18 mouse cellular contexts compared by ENCODE assay signal in the genomic region with DNA sequence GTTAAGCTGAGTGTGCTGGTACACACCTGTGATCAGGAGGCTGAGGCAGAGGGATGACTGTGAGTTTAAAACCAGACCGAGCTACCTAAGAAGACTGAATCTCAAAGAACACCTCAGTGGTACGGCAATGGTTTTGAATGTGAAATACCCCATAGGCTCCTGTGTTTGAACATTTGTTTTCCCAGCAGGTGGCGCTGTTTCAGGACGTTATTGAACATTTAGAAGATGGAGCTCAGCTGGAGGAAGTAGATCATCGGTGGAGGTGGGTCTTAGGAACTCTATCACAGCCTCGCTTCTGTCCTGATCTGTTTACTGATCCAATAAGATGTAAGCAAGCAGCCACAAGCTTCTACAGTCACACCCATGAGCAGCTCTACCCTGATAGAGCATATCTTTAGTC. TPM values are rescaled to one million over a fixed set of nuclear protein-coding genes. Genes with fewer than 3 reads are reported as not detected.
DNase-seq lines count a peak whose midpoint lies in the region; ATAC-seq and TF ChIP-seq lines count a peak whose summit lies in the region.
"Had no signal": no experiment of that assay in that cellular context is flagged by ENCODE, and none has a peak within 500 bp of the region (broad histone marks: within the 10 kb centered on the region; RNA-seq: fewer than 3 reads in every experiment).

No protein-coding gene starts in this region.

- ATAC-seq in hindbrain, postnatal 0 days = no peak
- no peak for ATAC-seq in hindbrain, embryonic 16.5 days
- no peak for ATAC-seq in Patski
- ATAC-seq in inflammation-experienced regulatory T-cells, adult 6 months = no peak
- ATAC-seq: intestine, embryonic 15.5 days had no signal

- H3K36me3 ChIP-seq in hindbrain, postnatal 0 days (ENCODE audit: insufficient read depth, low read length) = no peaks in the 10 kb centered on the region
- H3K36me3 ChIP-seq in hindbrain, embryonic 16.5 days (ENCODE audit: control insufficient read depth, insufficient read depth, low read length) = no peaks in the 10 kb centered on the region
- H3K36me3 ChIP-seq: embryonic facial prominence, embryonic 15.5 days; forebrain, embryonic 12.5 days; intestine, embryonic 15.5 days; limb, embryonic 10.5 days had no signal

- H3K4me3 ChIP-seq in hindbrain, postnatal 0 days (ENCODE audit: low read length) = no peak overlapping the region
- no peak overlapping the region for H3K4me3 ChIP-seq in hindbrain, embryonic 16.5 days (ENCODE audit: low read length)
- H3K4me3 ChIP-seq: embryonic facial prominence, embryonic 15.5 days; forebrain, embryonic 12.5 days; intestine, embryonic 15.5 days; limb, embryonic 10.5 days; megakaryocyte, embryonic 14.5 days had no signal

- CTCF ChIA-PET in Patski (lab: Charles Lee) = interaction anchor here (1.3 kb wide), 1 partner anchor 9 kb away, joined by 4 read pairs; no protein-coding TSS in a partner anchor

- H3K9me3 ChIP-seq in hindbrain, postnatal 0 days (ENCODE audit: low read length) = 0 out of 2 replicates have a peak, but pooled peaks cover 2% of the 10 kb centered on the region
- no peaks in the 10 kb centered on the region for H3K9me3 ChIP-seq in hindbrain, embryonic 16.5 days (ENCODE audit: control insufficient read depth, low read length)
- H3K9me3 ChIP-seq: embryonic facial prominence, embryonic 15.5 days; forebrain, embryonic 12.5 days; intestine, embryonic 15.5 days; limb, embryonic 10.5 days had no signal

- H3K4me1 ChIP-seq in hindbrain, postnatal 0 days (ENCODE audit: insufficient read depth, low read length) = no peaks in the 10 kb centered on the region
- no peaks in the 10 kb centered on the region for H3K4me1 ChIP-seq in hindbrain, embryonic 16.5 days (ENCODE audit: control insufficient read depth, insufficient read depth, low read depth, low read length)
- H3K4me1 ChIP-seq: embryonic facial prominence, embryonic 15.5 days; forebrain, embryonic 12.5 days; intestine, embryonic 15.5 days; limb, embryonic 10.5 days; megakaryocyte, embryonic 14.5 days had no signal

- no peak overlapping the region for H3K9ac ChIP-seq in hindbrain, postnatal 0 days (replicated peaks; ENCODE audit: low read length)
- no peak overlapping the region for H3K9ac ChIP-seq in hindbrain, embryonic 16.5 days (ENCODE audit: low read depth, low read length)
- H3K9ac ChIP-seq: embryonic facial prominence, embryonic 15.5 days; forebrain, embryonic 12.5 days; intestine, embryonic 15.5 days had no signal

- 0 out of 2 replicates have a peak, but pooled peaks have one; percentile 6 for TF ChIP-seq CTCF in hindbrain, postnatal 0 days (IDR thresholded peaks at IDR 0.05; ENCODE audit: low read depth)
- peak; percentile 38 for TF ChIP-seq CTCF in Patski (IDR thresholded peaks at IDR 0.05)

- in situ Hi-C loops in Patski (cut with MboI; ENCODE audit: low pct_unique_long_range_greater_than_20kb) = no loop called here

- no peak overlapping the region for H3K27ac ChIP-seq in hindbrain, postnatal 0 days
- no peak overlapping the region for H3K27ac ChIP-seq in hindbrain, embryonic 16.5 days (ENCODE audit: low read depth, low read length)
- H3K27ac ChIP-seq: embryonic facial prominence, embryonic 15.5 days; forebrain, embryonic 12.5 days; intestine, embryonic 15.5 days; limb, embryonic 10.5 days had no signal

- H3K4me2 ChIP-seq in hindbrain, postnatal 0 days (ENCODE audit: low read depth, low read length) = no peak overlapping the region
- no peak overlapping the region for H3K4me2 ChIP-seq in hindbrain, embryonic 16.5 days (ENCODE audit: low read length)
- H3K4me2 ChIP-seq: embryonic facial prominence, embryonic 15.5 days; forebrain, embryonic 12.5 days; intestine, embryonic 15.5 days had no signal

- no peak for DNase-seq in hindbrain, postnatal 0 days (ENCODE audit: low spot score)
- DNase-seq in thymus, postnatal 0 days (ENCODE audit: low spot score) = peak; percentile 9
- DNase-seq in thymus, adult 18-20 months = no peak
- no peak for DNase-seq in Patski (ENCODE audit: low read depth, low spot score)
- no peak for DNase-seq in cerebellum, adult 9-11 months
- DNase-seq: cerebellum, adult 11 months; heart, postnatal 4 days; lung, adult 2 months; right cerebral cortex, adult 18-20 months had no signal

- 82% methylated on average over 6 of the region's 6 CpGs for WGBS in hindbrain, postnatal 0 days
- WGBS in hindbrain, embryonic 16.5 days = 78% methylated on average over 6 of the region's 6 CpGs

- POLR2A ChIA-PET in Patski (lab: Charles Lee) = no interaction called here

- H3K27me3 ChIP-seq in hindbrain, postnatal 0 days (ENCODE audit: insufficient read depth, low read length) = no peaks in the 10 kb centered on the region
- no peaks in the 10 kb centered on the region for H3K27me3 ChIP-seq in hindbrain, embryonic 16.5 days (replicated peaks; ENCODE audit: control insufficient read depth, insufficient read depth, low read length)
- H3K27me3 ChIP-seq in Patski = peaks cover 5% of the 10 kb centered on the region
- H3K27me3 ChIP-seq: embryonic facial prominence, embryonic 15.5 days; forebrain, embryonic 12.5 days; intestine, embryonic 15.5 days; megakaryocyte, embryonic 14.5 days had no signal

RNA-seq across cellular contexts. Expression of a gene that starts 28.3 kb away (rescaled TPM):
- 5.9 and 13.7 TPM in 2 replicates for total RNA-seq in hindbrain, postnatal 0 days (2014; rRNA removed)
- polyA plus RNA-seq in hindbrain, postnatal 0 days (2015; fragmentation: Nextera tagmentation; extraction: Ambion mirVana) = 20.2 and 26.3 TPM in 2 replicates
- 15.4 and 18.3 TPM in 2 replicates for polyA plus RNA-seq in hindbrain, embryonic 16.5 days (2015; fragmentation: Nextera tagmentation; extraction: Ambion mirVana)
- polyA plus RNA-seq in thymus, postnatal 0 days (2015; fragmentation: Nextera tagmentation; extraction: Ambion mirVana) = 4.5 and 6.2 TPM in 2 replicates
- polyA plus RNA-seq in Patski (2021) = 8.1 TPM
- not detected for polyA plus RNA-seq in inflammation-experienced regulatory T-cells, adult 6 months (2017; shearing (Covaris generic))
- total RNA-seq: heart, adult 8-10 months; heart, postnatal 4 days had no signal
- polyA plus RNA-seq: intestine, embryonic 15.5 days; limb, embryonic 10.5 days; spleen, adult 2 months had no signal
